19 mouse cellular contexts compared by ENCODE assay signal in the genomic region with DNA sequence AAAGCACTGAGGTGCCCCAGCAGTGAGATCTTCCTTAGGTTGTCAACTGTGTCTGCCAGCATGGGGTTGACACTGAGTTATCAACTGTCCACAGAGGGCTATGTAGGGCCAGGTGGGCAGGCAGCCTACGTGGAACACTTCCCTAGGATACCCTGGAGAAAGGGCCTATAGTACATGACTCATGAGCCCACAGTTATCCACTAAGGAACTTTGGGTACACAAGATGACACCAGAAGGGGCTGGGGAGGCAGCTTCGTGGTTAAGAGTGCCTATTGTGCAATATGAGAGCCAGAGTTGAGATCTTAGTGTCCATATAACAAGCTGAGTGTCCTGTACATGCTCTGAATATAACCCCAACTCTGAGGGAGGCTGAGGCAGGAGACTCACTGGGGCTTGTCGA.
"Had no signal": no experiment of that assay in that cellular context is flagged by ENCODE, and none has a peak within 500 bp of the region (broad histone marks: within the 10 kb centered on the region; RNA-seq: fewer than 3 reads in every experiment).

No protein-coding gene starts in this region.

- DNase-seq: cerebellum, adult 9-10 months; cerebellum, adult 9-11 months; cerebellum, postnatal 10 days; cerebellum, postnatal 14 days; cerebellum, postnatal 25 days; cerebellum, postnatal 36 days; embryo, embryonic 11 days; forebrain, postnatal 0 days; gastrocnemius, adult 2 months; gastrocnemius, postnatal 10 days; gastrocnemius, postnatal 14 days; gastrocnemius, postnatal 25 days; gastrocnemius, postnatal 36 days; heart, adult 18-20 months; heart, adult 2 months had no signal

- ATAC-seq: forebrain, embryonic 13.5 days; forebrain, embryonic 14.5 days; forebrain, embryonic 15.5 days; forebrain, embryonic 16.5 days; forebrain, postnatal 0 days had no signal
